Mouse (Mus musculus) embryonic facial prominence, embryonic 11.5 days (tissue): ENCODE data around the gene Atf6. TPM values are rescaled to one million over a fixed set of nuclear protein-coding genes. Genes with fewer than 3 reads are reported as not detected.

ENCODE experiments used
- ATAC-seq: fragments of 200-750 bp; cut with Nextera tagmentation; replicated peaks from 2 replicates; pipeline ENCODE4 v1.8.0; 2017; ENCODE audit warnings: low read depth; ENCODE audit not compliant: insufficient number of reproducible peaks, low FRiP score, low TSS enrichment
- DNase-seq: peaks from one replicate; pipeline ENCODE4 v3.0.0-alpha.2; 2015; ENCODE audit warnings: low spot score
- H3K27ac ChIP-seq: fragments of 300-500 bp; sonication (generic); replicated peaks from 2 replicates; pipeline ENCODE4 v1.5.1; 2014; ENCODE audit warnings: mild to moderate bottlenecking, low read depth, low read length, control low read depth
- H3K27me3 ChIP-seq: fragments of 300-500 bp; sonication (generic); 2 replicates; pipeline ENCODE4 v1.6.1; 2014; ENCODE audit warnings: mild to moderate bottlenecking, low read length, moderate library complexity, mixed read lengths; ENCODE audit not compliant: control insufficient read depth, insufficient read depth
- H3K36me3 ChIP-seq: fragments of 300-500 bp; sonication (generic); replicated peaks from 2 replicates; pipeline ENCODE4 v1.6.1; 2014; ENCODE audit warnings: low read depth, mild to moderate bottlenecking, low read length, moderate library complexity, mixed read lengths; ENCODE audit not compliant: control insufficient read depth, insufficient read depth
- H3K4me1 ChIP-seq: fragments of 300-500 bp; sonication (generic); 2 replicates; pipeline ENCODE4 v1.6.1; 2014; ENCODE audit warnings: low read length, mixed read lengths; ENCODE audit not compliant: control insufficient read depth, insufficient read depth
- H3K4me2 ChIP-seq: fragments of 300-500 bp; sonication (generic); 2 replicates; pipeline ENCODE4 v1.6.1; 2014; ENCODE audit warnings: low read depth, mild to moderate bottlenecking, control low read depth, low read length, moderate library complexity
- H3K4me3 ChIP-seq: fragments of 300-500 bp; sonication (generic); 2 replicates; pipeline ENCODE4 v1.5.1; 2014; ENCODE audit warnings: low read depth, low read length, control low read depth
- H3K9ac ChIP-seq: fragments of 300-500 bp; sonication (generic); replicated peaks from 2 replicates; pipeline ENCODE4 v1.6.1; 2014; ENCODE audit warnings: mild to moderate bottlenecking, control low read depth, low read length
- H3K9me3 ChIP-seq: fragments of 300-500 bp; sonication (generic); replicated peaks from 2 replicates; pipeline ENCODE4 v1.6.1; 2016; ENCODE audit warnings: mild to moderate bottlenecking, low read length, inconsistent platforms, mixed read lengths; ENCODE audit not compliant: control insufficient read depth
- WGBS: fragments of 180-500 bp; shearing (Covaris S2); extraction: QIAGEN DNeasy Blood & Tissue Kit; methylation state at CpG from one replicate; pipeline ENCODE4 v1.1.7; 2014; 5-methylcytosine and 5-hydroxymethylcytosine counted together
- polyA plus RNA-seq: library from polyadenylated mRNA; unstranded; fragments of >200 nt; fragmentation: Nextera tagmentation; extraction: Ambion mirVana; gene quantifications from 2 replicates; pipeline ENCODE4 v1.2.1, GENCODE M21; 2014

Atf6 gene
- 8.4 and 8.7 TPM in 2 replicates for polyA plus RNA-seq

DNA sequence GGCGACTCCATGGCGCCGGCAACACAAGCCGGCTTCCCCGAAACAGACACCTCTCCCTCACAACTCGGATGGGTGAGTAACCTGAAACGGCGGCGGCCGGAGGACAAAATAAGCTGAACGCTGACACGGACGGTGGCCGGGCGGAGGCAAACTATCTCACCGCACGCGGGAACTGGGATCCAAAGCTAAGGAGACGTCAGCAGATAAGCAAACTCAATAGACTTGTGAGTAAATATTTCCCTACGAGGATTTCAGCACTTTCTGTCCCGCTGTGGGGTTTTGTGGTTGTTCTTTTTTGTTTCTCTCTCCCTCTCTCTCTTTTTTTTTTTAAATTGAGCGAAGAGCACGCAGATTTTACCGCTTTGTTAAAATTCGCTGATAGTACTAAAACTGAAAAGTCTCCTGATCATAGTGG, at the start of gene Atf6:
Gene Atf6 (minus strand): TSS at position 81 of the 415 bp plus-strand sequence.
- Histone ChIP-seq H3K9me3 (no peaks in the 10 kb centered on the region), H3K36me3 (no peaks in the 10 kb centered on the region), H3K9ac (peak within 1 kb of the TSS; percentile 72), H3K27ac (peak within 1 kb of the TSS; percentile 47; the same call in 1 of the 2 replicates), H3K27me3 (no peaks in the 10 kb centered on the region), H3K4me2 (peak within 1 kb of the TSS; percentile 75), H3K4me1 (no peaks in the 10 kb centered on the region), H3K4me3 (peak within 1 kb of the TSS; percentile 77)
- no peak; the same call in none of the 2 replicates for ATAC-seq
- 0% methylated on average over 25 of the region's 25 CpGs for WGBS
- peak; percentile 95 for DNase-seq

DNA sequence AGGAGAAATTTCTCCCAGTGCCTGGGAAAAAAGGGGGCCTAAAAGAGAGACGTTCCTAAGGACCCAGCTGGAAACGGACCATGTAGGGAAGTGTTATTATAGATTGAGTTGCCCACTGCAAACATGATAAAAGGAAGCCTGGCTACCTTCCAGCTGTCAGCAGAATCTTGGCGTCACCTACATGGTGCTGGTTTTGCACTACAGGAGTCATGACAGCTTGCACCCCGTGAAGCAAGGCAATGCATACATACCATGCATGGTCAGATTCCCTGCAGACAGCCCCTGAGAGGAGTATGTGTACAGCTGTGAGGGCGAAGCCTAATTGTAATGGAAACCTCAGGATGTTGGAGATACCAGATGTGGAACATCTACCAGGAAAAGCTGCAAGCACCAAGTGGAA, 48.1 kb upstream of the Atf6 start:
- no peak overlapping the region for H3K27ac ChIP-seq
- H3K36me3 ChIP-seq, result no peaks in the 10 kb centered on the region
- H3K4me3 ChIP-seq, result no peak overlapping the region
- no peak overlapping the region for H3K9ac ChIP-seq
- H3K27me3 ChIP-seq, result no peaks in the 10 kb centered on the region
- no peak for ATAC-seq
- 78% methylated on average over 5 of the region's 5 CpGs for WGBS
- H3K9me3 ChIP-seq, result no peaks in the 10 kb centered on the region
- no peaks in the 10 kb centered on the region for H3K4me1 ChIP-seq
- DNase-seq, result no peak
- no peak overlapping the region for H3K4me2 ChIP-seq

DNA sequence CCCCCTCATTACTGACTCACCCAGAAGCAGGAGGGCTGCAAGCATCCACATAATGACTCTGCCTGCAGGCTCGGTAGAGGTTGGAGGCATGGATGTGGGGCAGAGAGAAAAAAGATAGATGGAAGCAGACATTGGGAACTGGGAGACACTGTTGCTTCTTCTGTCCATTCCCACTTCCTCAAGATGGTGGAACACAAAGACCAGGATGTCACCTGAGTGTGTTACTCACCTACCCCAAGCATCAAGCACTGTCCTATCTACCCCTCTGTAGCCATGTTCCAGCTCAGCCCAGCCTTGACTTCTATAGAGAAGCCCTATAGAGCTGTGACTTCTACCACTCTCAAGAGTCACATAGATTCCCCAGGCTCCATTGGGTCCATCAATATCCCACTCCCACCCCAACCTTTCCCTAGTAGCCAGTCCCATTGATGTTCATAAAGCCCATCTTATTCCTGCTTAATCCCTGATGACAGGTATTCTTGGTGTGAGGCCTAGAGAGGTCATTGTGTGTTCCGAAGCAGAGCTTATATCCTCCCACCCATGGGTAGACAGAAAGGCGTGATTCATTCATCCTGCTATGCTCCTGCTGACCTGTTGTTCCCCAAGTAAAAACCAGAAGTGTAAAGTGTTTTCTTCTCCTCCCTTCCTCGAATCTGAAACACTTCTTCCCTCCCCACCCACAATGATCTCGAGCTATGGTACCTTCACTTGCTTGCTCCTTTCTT, 45.5 kb upstream of the Atf6 start, which contains the start of gene Fcrlb:
Gene Fcrlb (minus strand): TSS at position 51 of the 725 bp plus-strand sequence.
- 75% methylated on average over 5 of the region's 5 CpGs for WGBS
- DNase-seq (no peak), ATAC-seq (no peak)

DNA sequence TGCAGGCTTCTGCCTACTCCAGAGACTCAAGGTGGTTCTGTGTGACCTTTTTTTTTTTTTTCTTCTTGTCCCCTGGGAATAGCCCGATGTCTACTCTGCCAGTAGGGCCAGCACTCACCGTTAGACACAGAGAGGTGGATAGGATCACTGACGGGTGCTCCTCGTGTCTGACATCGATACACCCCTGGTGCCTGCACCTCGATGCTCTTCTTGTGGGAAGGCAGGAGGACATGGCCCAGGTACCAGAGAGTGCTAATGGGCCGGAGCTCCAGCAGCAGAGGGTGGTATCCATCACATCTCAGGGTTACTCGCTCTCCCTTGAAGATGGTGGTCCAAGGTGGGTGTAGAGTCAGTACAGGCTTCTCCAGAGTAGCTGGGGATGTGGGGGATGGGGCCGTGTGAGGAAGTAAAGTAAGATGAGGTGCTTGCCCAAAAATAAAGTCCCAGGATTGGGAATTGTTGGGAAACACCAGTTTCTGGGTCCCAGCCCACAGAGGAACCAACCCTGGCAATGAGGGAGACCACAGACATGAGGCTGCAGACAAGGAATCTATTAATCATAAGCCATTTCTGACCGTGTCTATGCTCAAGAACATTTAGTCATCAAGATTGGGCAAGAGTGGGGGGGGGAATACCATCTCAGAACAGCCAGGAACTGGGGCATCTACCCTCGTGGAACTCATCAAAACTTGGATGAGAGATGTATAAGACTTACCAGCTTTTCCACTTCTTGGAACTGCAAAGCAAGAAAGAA, 44.5 kb upstream of the Atf6 start:
- ATAC-seq, result no peak
- H3K9me3 ChIP-seq, result no peaks in the 10 kb centered on the region
- no peak overlapping the region for H3K4me2 ChIP-seq
- no peak overlapping the region for H3K27ac ChIP-seq
- peaks cover 24% of the 10 kb centered on the region for H3K27me3 ChIP-seq
- DNase-seq, result no peak
- WGBS, result 84% methylated on average over 11 of the region's 11 CpGs
- H3K4me1 ChIP-seq, result no peaks in the 10 kb centered on the region; the same call in 1 of the 2 replicates
- no peaks in the 10 kb centered on the region for H3K36me3 ChIP-seq
- H3K4me3 ChIP-seq, result no peak overlapping the region
- H3K9ac ChIP-seq, result no peak overlapping the region

More for the DNA sequence above, 45.5 kb upstream of the Atf6 start, which contains the start of gene Fcrlb:
- Histone ChIP-seq H3K27ac (no peak within 1 kb of the TSS), H3K36me3 (no peaks in the 10 kb centered on the region), H3K27me3 (peaks cover 14% of the 10 kb centered on the region), H3K9me3 (no peaks in the 10 kb centered on the region), H3K4me1 (no peaks in the 10 kb centered on the region; the same call in 1 of the 2 replicates), H3K4me3 (no peak within 1 kb of the TSS), H3K4me2 (no peak within 1 kb of the TSS), H3K9ac (no peak within 1 kb of the TSS)

DNA sequence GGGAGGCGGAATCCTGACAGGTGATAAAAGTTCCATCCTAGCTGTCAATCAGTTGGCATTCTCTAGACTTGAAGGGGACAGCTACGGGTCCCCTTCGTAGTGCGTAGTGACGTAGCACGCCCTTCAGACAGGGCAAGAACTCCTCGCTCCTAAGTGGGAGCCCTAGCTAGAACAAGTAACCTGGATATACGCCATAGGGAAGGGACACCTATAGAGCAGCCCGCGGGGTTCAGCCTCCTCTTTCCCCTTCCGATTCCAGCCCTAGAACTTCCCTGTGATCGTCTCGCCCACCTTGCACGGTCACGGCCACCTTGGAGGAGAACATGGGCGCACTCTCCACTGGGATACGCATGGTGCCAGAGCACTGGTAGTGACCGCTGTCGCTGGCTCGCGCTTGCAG, 40.8 kb upstream of the Atf6 start:
- Histone ChIP-seq H3K9me3 (no peaks in the 10 kb centered on the region), H3K27ac (no peak overlapping the region), H3K36me3 (no peaks in the 10 kb centered on the region), H3K27me3 (peaks cover 30% of the 10 kb centered on the region), H3K4me3 (peak overlapping the region; percentile 53), H3K4me2 (peak overlapping the region; percentile 95), H3K9ac (0 out of 2 replicates have a peak overlapping the region, but pooled peaks have one; percentile 9), H3K4me1 (no peaks in the 10 kb centered on the region; the same call in 1 of the 2 replicates)
- DNase-seq (no peak), ATAC-seq (peak; percentile 75; the same call in 1 of the 2 replicates)
- 3% methylated on average over 21 of the region's 21 CpGs for WGBS

DNA sequence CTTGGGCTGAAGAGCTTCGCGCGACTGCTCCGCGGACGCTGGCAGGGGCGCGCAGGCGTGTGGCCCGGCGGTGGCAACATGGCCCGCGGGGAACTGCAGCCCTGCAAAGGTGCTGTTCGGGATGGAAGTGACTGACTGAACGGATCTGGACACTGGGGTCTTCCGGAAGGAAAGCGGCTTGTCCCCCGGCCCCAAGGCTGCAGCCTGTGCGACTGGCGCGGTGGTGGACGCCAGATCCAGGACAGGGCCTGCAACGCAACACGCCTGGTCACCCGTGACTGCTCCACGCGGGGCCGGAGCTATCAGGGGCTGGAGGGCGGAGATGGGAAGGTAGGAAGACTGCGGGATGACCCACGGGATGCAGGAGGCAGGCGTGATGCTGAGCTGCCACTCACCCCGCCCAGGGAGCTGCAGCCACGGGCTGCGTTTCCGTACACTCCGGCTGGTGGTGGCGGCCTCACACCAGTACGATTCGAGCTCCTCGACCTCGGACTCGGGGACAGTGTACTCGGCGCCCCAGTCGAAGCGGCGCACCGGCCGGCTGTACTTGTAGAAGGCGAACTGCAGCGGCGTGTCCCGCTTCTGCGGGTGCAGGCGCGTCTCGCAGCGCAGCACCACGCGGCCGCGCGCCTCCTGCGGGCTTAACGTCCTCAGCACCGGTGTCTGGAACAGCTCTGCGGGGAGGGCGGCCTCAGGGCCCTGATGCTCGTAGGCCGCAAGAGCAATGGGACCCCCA, 40.1 kb upstream of the Atf6 start:
- Histone ChIP-seq H3K27me3 (peaks cover 30% of the 10 kb centered on the region), H3K4me3 (peak overlapping the region; percentile 53), H3K9ac (peak overlapping the region; percentile 37), H3K4me2 (peak overlapping the region; percentile 95), H3K36me3 (no peaks in the 10 kb centered on the region), H3K9me3 (no peaks in the 10 kb centered on the region), H3K27ac (no peak overlapping the region), H3K4me1 (no peaks in the 10 kb centered on the region; the same call in 1 of the 2 replicates)
- peak; percentile 66; the same call in 1 of the 2 replicates for ATAC-seq
- DNase-seq, result peak; percentile 68
- WGBS, result under 1% methylated on average over 70 of the region's 71 CpGs

DNA sequence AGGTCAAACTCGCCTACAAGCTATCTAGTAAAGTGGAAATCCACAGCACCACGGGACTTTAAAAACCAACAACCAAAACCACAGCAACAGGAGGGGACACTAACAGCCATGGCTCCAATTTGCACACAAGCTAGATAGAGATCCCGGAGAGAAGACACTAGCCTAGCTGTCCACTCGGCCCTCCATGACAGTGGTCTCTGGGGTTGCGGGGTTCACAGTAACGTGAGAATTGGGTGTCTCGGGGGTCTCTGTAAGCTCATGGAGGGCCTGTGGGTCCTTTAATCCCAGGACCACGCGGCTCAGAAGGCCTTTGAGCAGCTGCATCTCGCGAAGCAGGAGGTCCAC, 39.5 kb upstream of the Atf6 start:
- Histone ChIP-seq H3K36me3 (no peaks in the 10 kb centered on the region), H3K4me1 (no peaks in the 10 kb centered on the region; the same call in 1 of the 2 replicates), H3K9me3 (no peaks in the 10 kb centered on the region), H3K4me3 (peak overlapping the region; percentile 53), H3K4me2 (peak overlapping the region; percentile 95), H3K27ac (no peak overlapping the region), H3K9ac (peak overlapping the region; percentile 37), H3K27me3 (peaks cover 30% of the 10 kb centered on the region)
- no peak for ATAC-seq
- 18% methylated on average over 11 of the region's 11 CpGs for WGBS
- no peak for DNase-seq
